Mouse (Mus musculus) liver, adult 2 months (tissue): ENCODE measurements around the gene Eml5.

ENCODE experiments used
- CTCF ChIP-seq: fragments of 200-500 bp; IDR thresholded peaks from 2 replicates; pipeline ENCODE4 v1.5.1; 2011; ENCODE audit warnings: low read depth, low read length, control low read depth
- POLR2A ChIP-seq: fragments of 200-500 bp; IDR thresholded peaks from 2 replicates; pipeline ENCODE4 v1.6.1; 2011; ENCODE audit warnings: low read length, control low read depth; ENCODE audit not compliant: insufficient read depth; ENCODE audit errors: extremely low read depth

DNA sequence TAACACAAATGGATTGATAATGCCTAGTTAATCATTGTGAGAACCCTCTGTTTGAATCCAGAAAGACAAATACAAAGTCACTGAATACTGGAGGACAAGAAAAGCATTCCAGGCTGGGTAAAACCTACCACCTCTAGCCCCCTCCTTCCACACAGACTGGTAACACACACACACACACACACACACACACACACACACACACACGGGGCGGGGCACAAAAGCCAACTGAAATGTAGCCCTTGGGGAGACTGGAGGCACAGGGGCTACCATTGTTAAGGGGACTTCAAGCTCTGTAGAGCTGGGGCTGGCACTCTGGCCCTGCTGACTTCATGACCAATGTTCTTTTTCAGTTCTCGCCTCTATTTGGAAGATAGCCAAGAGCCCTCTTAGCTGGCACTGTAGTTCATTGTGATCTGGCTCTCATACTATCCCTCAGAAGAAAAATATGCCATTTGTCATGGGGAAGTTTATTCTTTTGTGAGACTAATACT lies 160.2 kb downstream of the Eml5 start:
- TF ChIP-seq CTCF (no peak), POLR2A (no peak)
